Mouse (Mus musculus): Measurements from ENCODE around the gene Ctu2. TPM values are rescaled to one million over a fixed set of nuclear protein-coding genes. Genes with fewer than 3 reads are reported as not detected.

Gene Ctu2
- total and polyA plus RNA-seq, 3 experiments, result 23.8 to 63.1 (median 40.4) TPM

GRCm38 (mm10) chr8:122433269-122433905, 42.6 kb upstream of the Ctu2 start (continued):
- TF ChIP-seq UBTF (IDR thresholded peaks at IDR 0.05; ENCODE audit: low read depth, low read length), result no peak
- TF ChIP-seq HCFC1 (IDR thresholded peaks at IDR 0.05; ENCODE audit: low read depth, low read length), result peak; percentile 45; the same call in 1 of the 2 replicates
- TF ChIP-seq USF1 (IDR thresholded peaks at IDR 0.05; ENCODE audit: low read depth, low read length), result no peak
- no peak for TF ChIP-seq MEF2A (IDR thresholded peaks at IDR 0.05; ENCODE audit: borderline replicate concordance, low read depth, low read length)

GRCm38 (mm10) chr8:122435375-122435774, 40.6 kb upstream of the Ctu2 start:
- Histone ChIP-seq H3K4me2 (ENCODE audit: insufficient read depth, low read depth, poor library complexity, severe bottlenecking) (no peak overlapping the region), H3K36me3 (replicated peaks in 1 of 2; ENCODE audit: control insufficient read depth in 1 of 2, insufficient read depth in 1 of 2, low read length in 1 of 2) (peaks cover 41 to 72% of the 10 kb centered on the region in 2 experiments), H3K9ac (ENCODE audit: insufficient read depth, low read depth) (no peak overlapping the region), H3K27me3 (replicated peaks) (no peaks in the 10 kb centered on the region), H3K27ac (ENCODE audit: insufficient read depth, low read depth) (no peak overlapping the region), H3K4me1 (ENCODE audit: control insufficient read depth in 1 of 2, insufficient read depth in 2 of 2) (peaks cover 19 to 54% of the 10 kb centered on the region in 2 experiments), H3K4me3 (replicated peaks in 1 of 3; ENCODE audit: low read depth in 2 of 3, low read length in 2 of 3, poor library complexity in 1 of 3) (no peak overlapping the region), H3K79me2 (replicated peaks; ENCODE audit: control insufficient read depth, extremely low read depth, insufficient read depth, poor library complexity, severe bottlenecking) (peaks cover 18% of the 10 kb centered on the region), H3K9me3 (replicated peaks; ENCODE audit: low read length) (peaks cover 11% of the 10 kb centered on the region)
- no peak for DNase-seq (ENCODE audit: extremely low read depth)
- TF ChIP-seq CTCF (conservative IDR thresholded peaks at IDR 0.05 in 1 of 2, IDR thresholded peaks at IDR 0.05 in 1 of 2; ENCODE audit: low read depth in 2 of 2, low read length in 2 of 2) (peak; percentile 24 to 39; a peak in 3 of 4 replicates), TBP (conservative IDR thresholded peaks at IDR 0.05; ENCODE audit: low read depth, low read length) (no peak), PAX5 (IDR thresholded peaks at IDR 0.05; ENCODE audit: low read length) (no peak), RAD21 (IDR thresholded peaks at IDR 0.05; ENCODE audit: low read depth, low read length) (no peak; the same call in 1 of the 2 replicates)
- in situ Hi-C loops (cut with MboI; ENCODE audit: low pct_ligation_motif_present, low pct_unique_long_range_greater_than_20kb, low sequenced_read_pairs) (loop anchor here (25.0 kb wide), 1 partner anchor 848 kb away; the partner anchor contains the start of genes Fbxo31 and Map1lc3b), dilution Hi-C loops (cut with MboI; ENCODE audit: extremely low pct_ligation_motif_present, extremely low pct_unique_long_range_greater_than_20kb, low sequenced_read_pairs) (no loop called here)

GRCm38 (mm10) chr8:122436146-122436545, 39.8 kb upstream of the Ctu2 start:
- Histone ChIP-seq H3K79me2 (replicated peaks; ENCODE audit: control insufficient read depth, extremely low read depth, insufficient read depth, poor library complexity, severe bottlenecking) (peaks cover 10% of the 10 kb centered on the region), H3K9ac (ENCODE audit: insufficient read depth, low read depth) (no peak overlapping the region), H3K27ac (ENCODE audit: insufficient read depth, low read depth) (no peak overlapping the region), H3K4me2 (ENCODE audit: insufficient read depth, low read depth, poor library complexity, severe bottlenecking) (no peak overlapping the region), H3K4me3 (replicated peaks in 1 of 3; ENCODE audit: low read depth in 2 of 3, low read length in 2 of 3, poor library complexity in 1 of 3) (no peak overlapping the region), H3K9me3 (replicated peaks; ENCODE audit: low read length) (peaks cover 11% of the 10 kb centered on the region), H3K27me3 (replicated peaks) (no peaks in the 10 kb centered on the region), H3K4me1 (ENCODE audit: control insufficient read depth in 1 of 2, insufficient read depth in 2 of 2) (peaks cover 14 to 54% of the 10 kb centered on the region in 2 experiments), H3K36me3 (replicated peaks in 1 of 2; ENCODE audit: control insufficient read depth in 1 of 2, insufficient read depth in 1 of 2, low read length in 1 of 2) (peaks cover 41 to 71% of the 10 kb centered on the region in 2 experiments)
- no peak for DNase-seq (ENCODE audit: extremely low read depth)
- in situ Hi-C loops (cut with MboI; ENCODE audit: low pct_ligation_motif_present, low pct_unique_long_range_greater_than_20kb, low sequenced_read_pairs) (loop anchor here (25.0 kb wide), 1 partner anchor 849 kb away; the partner anchor contains the start of genes Fbxo31 and Map1lc3b), dilution Hi-C loops (cut with MboI; ENCODE audit: extremely low pct_ligation_motif_present, extremely low pct_unique_long_range_greater_than_20kb, low sequenced_read_pairs) (no loop called here)
- no peak for TF ChIP-seq USF1 (IDR thresholded peaks at IDR 0.05; ENCODE audit: low read depth, low read length)
- no peak for TF ChIP-seq POLR2AphosphoS2 (IDR thresholded peaks at IDR 0.05; ENCODE audit: low read depth, low read length)
- peak; percentile 45; the same call in 1 of the 2 replicates for TF ChIP-seq BHLHE40 (IDR thresholded peaks at IDR 0.05; ENCODE audit: low read depth, low read length)

Measured in CH12.LX (cell line).